Mouse (Mus musculus): ENCODE measurements at regions not wholly inside any gene's neighbourhood (a gene's known extent, or its start where the extent isn't known, plus 50 kb on each side); places are given as distances from the start of the nearest gene placed in this dataset.

DNA sequence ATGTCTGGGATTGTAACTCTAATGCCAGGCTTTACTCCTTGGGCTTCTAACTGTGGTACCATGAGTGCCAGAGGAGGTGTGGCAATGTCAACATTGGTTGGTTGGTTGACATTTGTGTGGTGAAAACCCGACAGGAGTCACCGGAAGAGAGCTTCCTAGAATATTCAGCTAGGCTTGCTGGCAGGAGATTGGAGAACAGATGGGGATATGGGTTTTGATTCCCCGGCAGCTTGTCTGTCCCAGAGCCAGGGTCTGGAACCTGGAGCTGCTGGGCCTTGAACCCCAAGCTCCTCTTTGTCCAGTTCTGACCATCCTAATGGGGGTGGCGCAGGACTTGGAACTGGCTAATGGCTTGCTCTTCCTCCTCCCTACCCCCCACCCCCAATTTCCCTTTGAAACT lies 1198.9 kb upstream of the A1bg start:
- Histone ChIP-seq H3K9ac (ENCODE audit: low read length) (no peak overlapping the region), H3K4me3 (ENCODE audit: low read length) (no peak overlapping the region), H3K4me2 (ENCODE audit: low read depth, low read length) (no peak overlapping the region), H3K9me3 (ENCODE audit: control insufficient read depth, low read length) (no peaks in the 10 kb centered on the region), H3K36me3 (ENCODE audit: control insufficient read depth, insufficient read depth, low read length) (no peaks in the 10 kb centered on the region), H3K4me1 (replicated peaks; ENCODE audit: control insufficient read depth, insufficient read depth, low read length) (peaks cover 16% of the 10 kb centered on the region), H3K27me3 (ENCODE audit: control insufficient read depth, insufficient read depth, low read depth, low read length) (no peaks in the 10 kb centered on the region), H3K27ac (ENCODE audit: low read length) (no peak overlapping the region)
- 81% methylated on average over 4 of the region's 4 CpGs for WGBS
- no peak for ATAC-seq (ENCODE audit: low read depth)

- no peak overlapping the region for H3K9ac ChIP-seq (ENCODE audit: low read length)
- no peak for ATAC-seq (ENCODE audit: low read depth)
- no peaks in the 10 kb centered on the region for H3K27me3 ChIP-seq (ENCODE audit: control insufficient read depth, insufficient read depth, low read depth, low read length)
- H3K4me2 ChIP-seq (ENCODE audit: low read depth, low read length), result no peak overlapping the region
- H3K4me3 ChIP-seq (ENCODE audit: low read length), result no peak overlapping the region
- 25% methylated on average over 4 of the region's 4 CpGs for WGBS
- H3K36me3 ChIP-seq (ENCODE audit: control insufficient read depth, insufficient read depth, low read length), result no peaks in the 10 kb centered on the region
- peaks cover 16% of the 10 kb centered on the region for H3K4me1 ChIP-seq (replicated peaks; ENCODE audit: control insufficient read depth, insufficient read depth, low read length)
- H3K9me3 ChIP-seq (ENCODE audit: control insufficient read depth, low read length), result no peaks in the 10 kb centered on the region
- no peak overlapping the region for H3K27ac ChIP-seq (ENCODE audit: low read length)
Measured at GRCm38 (mm10) chr15:62120735-62121134, 1197.9 kb upstream of the A1bg start.

DNA sequence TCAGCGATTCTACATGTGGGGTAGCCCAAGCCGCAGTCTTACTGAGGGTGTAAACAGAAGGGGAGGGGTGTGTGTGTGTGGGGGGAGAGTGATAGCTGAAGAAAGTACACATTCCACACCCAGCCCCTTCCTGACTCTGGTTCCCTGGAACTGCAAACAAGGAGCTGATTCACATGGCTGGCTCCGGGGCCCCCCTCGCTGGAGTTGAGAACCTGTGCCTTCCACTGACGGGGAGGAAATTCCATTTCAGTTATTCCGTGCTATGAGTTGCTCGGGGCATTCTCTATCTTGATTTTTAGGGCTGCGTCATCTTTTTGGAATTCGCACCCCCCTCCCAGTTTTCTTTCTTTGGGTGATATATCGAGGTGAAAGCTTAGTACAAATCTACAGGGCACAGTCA lies 1196.2 kb upstream of the A1bg start:
- H3K9me3 ChIP-seq (ENCODE audit: control insufficient read depth, low read length), result no peaks in the 10 kb centered on the region
- peak; percentile 45 for ATAC-seq (ENCODE audit: low read depth)
- no peaks in the 10 kb centered on the region for H3K27me3 ChIP-seq (ENCODE audit: control insufficient read depth, insufficient read depth, low read depth, low read length)
- no peaks in the 10 kb centered on the region for H3K36me3 ChIP-seq (ENCODE audit: control insufficient read depth, insufficient read depth, low read length)
- no peak overlapping the region for H3K27ac ChIP-seq (ENCODE audit: low read length)
- no peak overlapping the region for H3K4me3 ChIP-seq (ENCODE audit: low read length)
- peak overlapping the region; percentile 21; the same call in 1 of the 2 replicates for H3K4me2 ChIP-seq (ENCODE audit: low read depth, low read length)
- peaks cover 16% of the 10 kb centered on the region for H3K4me1 ChIP-seq (replicated peaks; ENCODE audit: control insufficient read depth, insufficient read depth, low read length)
- 36% methylated on average over 10 of the region's 10 CpGs for WGBS
- no peak overlapping the region for H3K9ac ChIP-seq (ENCODE audit: low read length)

GRCm38 (mm10) chr15:62116184-62116583 lies 1193.4 kb upstream of the A1bg start:
- Histone ChIP-seq H3K9ac (ENCODE audit: low read length) (no peak overlapping the region), H3K27ac (ENCODE audit: low read length) (no peak overlapping the region), H3K4me1 (replicated peaks; ENCODE audit: control insufficient read depth, insufficient read depth, low read length) (peaks cover 26% of the 10 kb centered on the region), H3K27me3 (ENCODE audit: control insufficient read depth, insufficient read depth, low read depth, low read length) (no peaks in the 10 kb centered on the region), H3K36me3 (ENCODE audit: control insufficient read depth, insufficient read depth, low read length) (no peaks in the 10 kb centered on the region), H3K9me3 (ENCODE audit: control insufficient read depth, low read length) (no peaks in the 10 kb centered on the region), H3K4me3 (ENCODE audit: low read length) (no peak overlapping the region), H3K4me2 (ENCODE audit: low read depth, low read length) (no peak overlapping the region)
- ATAC-seq (ENCODE audit: low read depth), result no peak
- WGBS, result 55% methylated on average over 1 of the region's 1 CpGs

DNA sequence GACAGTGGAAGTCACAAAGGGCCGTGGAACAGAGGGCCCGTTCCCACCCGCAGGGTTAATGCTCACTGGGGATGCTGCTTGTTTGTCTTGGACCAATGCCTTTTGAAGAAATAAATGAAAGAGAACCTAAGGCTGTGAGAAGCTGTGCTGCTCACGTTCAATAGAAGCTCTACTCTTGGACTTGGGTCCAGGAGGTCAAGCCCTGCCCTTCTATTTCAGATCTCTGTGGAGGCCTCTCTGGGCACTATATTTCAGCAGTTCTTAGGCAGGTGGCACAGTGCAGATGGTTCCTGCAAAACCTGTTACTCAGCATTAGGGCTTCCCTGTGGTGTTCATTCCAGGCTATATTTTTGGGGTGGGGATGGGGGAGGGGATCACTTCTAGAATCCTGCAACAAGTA lies 1192.0 kb upstream of the A1bg start:
- Histone ChIP-seq H3K4me3 (ENCODE audit: low read length) (no peak overlapping the region), H3K27me3 (ENCODE audit: control insufficient read depth, insufficient read depth, low read depth, low read length) (no peaks in the 10 kb centered on the region), H3K36me3 (ENCODE audit: control insufficient read depth, insufficient read depth, low read length) (no peaks in the 10 kb centered on the region), H3K4me2 (ENCODE audit: low read depth, low read length) (no peak overlapping the region), H3K9me3 (ENCODE audit: control insufficient read depth, low read length) (no peaks in the 10 kb centered on the region), H3K27ac (ENCODE audit: low read length) (no peak overlapping the region), H3K9ac (ENCODE audit: low read length) (no peak overlapping the region), H3K4me1 (replicated peaks; ENCODE audit: control insufficient read depth, insufficient read depth, low read length) (peaks cover 20% of the 10 kb centered on the region)
- 43% methylated on average over 4 of the region's 4 CpGs for WGBS
- ATAC-seq (ENCODE audit: low read depth), result no peak

GRCm38 (mm10) chr15:62112151-62112550 lies 1189.3 kb upstream of the A1bg start:
- 60% methylated on average over 2 of the region's 2 CpGs for WGBS

DNA sequence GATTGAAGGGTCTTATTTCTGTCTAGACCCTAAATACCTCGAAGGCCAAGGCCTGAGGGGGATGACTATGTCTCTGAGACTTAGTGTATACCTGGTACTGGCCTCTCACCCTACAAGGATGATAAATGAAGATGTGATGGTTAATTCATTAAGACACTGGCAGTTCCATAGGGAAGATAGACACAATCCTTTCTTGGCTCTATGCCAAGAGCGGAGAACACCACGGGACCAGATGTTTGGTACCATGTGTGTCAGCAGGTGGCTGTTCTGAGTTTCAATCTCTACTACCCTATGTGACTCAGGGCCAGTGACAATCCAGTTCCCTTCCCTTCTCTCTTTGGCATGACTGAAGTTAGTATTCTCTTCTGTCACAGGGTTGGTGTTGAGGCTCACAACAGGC lies 1185.2 kb upstream of the A1bg start:
- ATAC-seq (ENCODE audit: low read depth), result no peak
- Histone ChIP-seq H3K36me3 (ENCODE audit: control insufficient read depth, insufficient read depth, low read length) (no peaks in the 10 kb centered on the region), H3K9ac (ENCODE audit: low read length) (no peak overlapping the region), H3K9me3 (ENCODE audit: control insufficient read depth, low read length) (no peaks in the 10 kb centered on the region; the same call in 1 of the 2 replicates), H3K4me3 (ENCODE audit: low read length) (no peak overlapping the region), H3K4me2 (ENCODE audit: low read depth, low read length) (no peak overlapping the region), H3K4me1 (replicated peaks; ENCODE audit: control insufficient read depth, insufficient read depth, low read length) (peaks cover 31% of the 10 kb centered on the region), H3K27me3 (ENCODE audit: control insufficient read depth, insufficient read depth, low read depth, low read length) (no peaks in the 10 kb centered on the region), H3K27ac (ENCODE audit: low read length) (no peak overlapping the region)
- WGBS, result 63% methylated on average over 3 of the region's 3 CpGs

More at GRCm38 (mm10) chr15:62112151-62112550, 1189.3 kb upstream of the A1bg start:
- H3K27me3 ChIP-seq (ENCODE audit: control insufficient read depth, insufficient read depth, low read depth, low read length), result no peaks in the 10 kb centered on the region
- no peak for ATAC-seq (ENCODE audit: low read depth)
- no peak overlapping the region for H3K4me2 ChIP-seq (ENCODE audit: low read depth, low read length)
- H3K27ac ChIP-seq (ENCODE audit: low read length), result no peak overlapping the region
- H3K36me3 ChIP-seq (ENCODE audit: control insufficient read depth, insufficient read depth, low read length), result no peaks in the 10 kb centered on the region
- no peaks in the 10 kb centered on the region for H3K9me3 ChIP-seq (ENCODE audit: control insufficient read depth, low read length)
- no peak overlapping the region for H3K4me3 ChIP-seq (ENCODE audit: low read length)
- H3K4me1 ChIP-seq (replicated peaks; ENCODE audit: control insufficient read depth, insufficient read depth, low read length), result peaks cover 12% of the 10 kb centered on the region
- H3K9ac ChIP-seq (ENCODE audit: low read length), result no peak overlapping the region

GRCm38 (mm10) chr15:62106518-62106975 lies 1183.7 kb upstream of the A1bg start:
- ATAC-seq (ENCODE audit: low read depth), result peak; percentile 93
- H3K4me3 ChIP-seq (ENCODE audit: low read length), result no peak overlapping the region

DNA sequence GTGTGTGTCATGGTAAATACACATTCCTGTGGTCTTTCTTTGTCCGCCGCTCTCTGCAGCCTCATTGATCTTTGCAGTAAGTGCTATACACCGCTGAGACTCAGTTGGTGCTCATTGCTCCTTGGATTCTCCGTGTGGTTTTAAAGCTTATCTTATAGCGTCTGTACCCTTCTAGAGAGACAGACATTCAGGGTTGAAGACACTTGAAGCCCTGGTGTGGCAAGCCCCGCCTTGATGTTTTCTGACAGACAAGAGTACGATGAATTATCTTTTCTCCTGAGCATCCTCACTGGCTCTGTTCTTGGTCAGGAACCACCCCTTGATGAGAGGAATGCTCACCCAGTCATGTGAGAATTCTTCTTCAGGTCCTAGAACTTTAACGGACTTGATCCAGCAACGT lies 1182.7 kb upstream of the A1bg start:
- 54% methylated on average over 9 of the region's 9 CpGs for WGBS
- H3K9ac ChIP-seq (ENCODE audit: low read length), result no peak overlapping the region
- no peaks in the 10 kb centered on the region for H3K36me3 ChIP-seq (ENCODE audit: control insufficient read depth, insufficient read depth, low read length)
- H3K27ac ChIP-seq (ENCODE audit: low read length), result no peak overlapping the region
- no peaks in the 10 kb centered on the region for H3K27me3 ChIP-seq (ENCODE audit: control insufficient read depth, insufficient read depth, low read depth, low read length)
- peaks cover 3% of the 10 kb centered on the region for H3K9me3 ChIP-seq (ENCODE audit: control insufficient read depth, low read length)
- H3K4me3 ChIP-seq (ENCODE audit: low read length), result no peak overlapping the region
- H3K4me1 ChIP-seq (replicated peaks; ENCODE audit: control insufficient read depth, insufficient read depth, low read length), result peaks cover 23% of the 10 kb centered on the region
- no peak for ATAC-seq (ENCODE audit: low read depth)
- no peak overlapping the region for H3K4me2 ChIP-seq (ENCODE audit: low read depth, low read length)

More at GRCm38 (mm10) chr15:62106518-62106975, 1183.7 kb upstream of the A1bg start:
- Histone ChIP-seq H3K9me3 (ENCODE audit: control insufficient read depth, low read length) (peaks cover 3% of the 10 kb centered on the region), H3K27ac (ENCODE audit: low read length) (peak overlapping the region; percentile 50), H3K9ac (ENCODE audit: low read length) (peak overlapping the region; percentile 14; the same call in 1 of the 2 replicates), H3K4me1 (replicated peaks; ENCODE audit: control insufficient read depth, insufficient read depth, low read length) (peaks cover 23% of the 10 kb centered on the region), H3K27me3 (ENCODE audit: control insufficient read depth, insufficient read depth, low read depth, low read length) (no peaks in the 10 kb centered on the region), H3K4me2 (ENCODE audit: low read depth, low read length) (no peak overlapping the region), H3K36me3 (ENCODE audit: control insufficient read depth, insufficient read depth, low read length) (no peaks in the 10 kb centered on the region)
- 1% methylated on average over 5 of the region's 5 CpGs for WGBS

- peak; percentile 24; the same call in 1 of the 2 replicates for ATAC-seq (ENCODE audit: low read depth)
- no peak overlapping the region for H3K27ac ChIP-seq (ENCODE audit: low read length)
- H3K4me2 ChIP-seq (ENCODE audit: low read depth, low read length), result no peak overlapping the region
- 30% methylated on average over 7 of the region's 7 CpGs for WGBS
- H3K27me3 ChIP-seq (ENCODE audit: control insufficient read depth, insufficient read depth, low read depth, low read length), result no peaks in the 10 kb centered on the region
- H3K9me3 ChIP-seq (ENCODE audit: control insufficient read depth, low read length), result peaks cover 3% of the 10 kb centered on the region
- no peak overlapping the region for H3K9ac ChIP-seq (ENCODE audit: low read length)
- peaks cover 23% of the 10 kb centered on the region for H3K4me1 ChIP-seq (replicated peaks; ENCODE audit: control insufficient read depth, insufficient read depth, low read length)
- H3K36me3 ChIP-seq (ENCODE audit: control insufficient read depth, insufficient read depth, low read length), result no peaks in the 10 kb centered on the region
- no peak overlapping the region for H3K4me3 ChIP-seq (ENCODE audit: low read length)
Measured at GRCm38 (mm10) chr15:62104653-62105052, 1181.8 kb upstream of the A1bg start.

Measured in lung, embryonic 16.5 days (tissue).